Mouse (Mus musculus): Measurements from ENCODE around the gene Timm22.

Timm22 gene

GRCm38 (mm10) chr11:76429966-76430631 lies 23.3 kb downstream of the Timm22 start:
- DNase-seq (ENCODE audit: low read depth, low spot score), result no peak

- no peak for DNase-seq (ENCODE audit: low read depth, low spot score)
Measured at GRCm38 (mm10) chr11:76436009-76436408, 29.3 kb downstream of the Timm22 start.

GRCm38 (mm10) chr11:76436864-76437437 lies 30.2 kb downstream of the Timm22 start:
- peak; percentile 82 for DNase-seq (ENCODE audit: low read depth, low spot score)

- peak; percentile 90 for DNase-seq (ENCODE audit: low read depth, low spot score)
Measured at GRCm38 (mm10) chr11:76439666-76440065, 32.9 kb downstream of the Timm22 start.

- DNase-seq (ENCODE audit: low read depth, low spot score), result no peak
Measured at GRCm38 (mm10) chr11:76445459-76445858, 38.7 kb downstream of the Timm22 start.

- no peak for DNase-seq (ENCODE audit: low read depth, low spot score)
Measured at GRCm38 (mm10) chr11:76446251-76446650, 39.5 kb downstream of the Timm22 start.

GRCm38 (mm10) chr11:76449520-76450201 lies 42.9 kb downstream of the Timm22 start:
- DNase-seq (ENCODE audit: low read depth, low spot score), result peak; percentile 94

GRCm38 (mm10) chr11:76450202-76450561 lies 43.4 kb downstream of the Timm22 start:
- peak; percentile 76 for DNase-seq (ENCODE audit: low read depth, low spot score)

- peak; percentile 87 for DNase-seq (ENCODE audit: low read depth, low spot score)
Measured at GRCm38 (mm10) chr11:76454492-76454891, 47.7 kb downstream of the Timm22 start.

- DNase-seq (ENCODE audit: low read depth, low spot score), result peak; percentile 82
Measured at GRCm38 (mm10) chr11:76456233-76456632, 49.5 kb downstream of the Timm22 start.

- no peak for DNase-seq (ENCODE audit: low read depth, low spot score)
Measured at GRCm38 (mm10) chr11:76456897-76457296, 50.1 kb downstream of the Timm22 start.

GRCm38 (mm10) chr11:76458730-76459129 lies 52.0 kb downstream of the Timm22 start:
- no peak for DNase-seq (ENCODE audit: low read depth, low spot score)

GRCm38 (mm10) chr11:76459489-76459888 lies 52.7 kb downstream of the Timm22 start:
- no peak for DNase-seq (ENCODE audit: low read depth, low spot score)

GRCm38 (mm10) chr11:76461201-76461600 lies 54.4 kb downstream of the Timm22 start:
- DNase-seq (ENCODE audit: low read depth, low spot score), result no peak

- no peak for DNase-seq (ENCODE audit: low read depth, low spot score)
Measured at GRCm38 (mm10) chr11:76461696-76462095, 54.9 kb downstream of the Timm22 start.

- DNase-seq (ENCODE audit: low read depth, low spot score), result no peak
Measured at GRCm38 (mm10) chr11:76465879-76466278, 59.1 kb downstream of the Timm22 start.

All from brain, adult 2 months (tissue).